Mouse (Mus musculus): ENCODE measurements around the gene Tmc5.

Tmc5 gene

GRCm38 (mm10) chr7:118611185-118611749 is 14.2 kb downstream of the Tmc5 start:
- DNase-seq (ENCODE audit: low read depth) = no peak

DNA sequence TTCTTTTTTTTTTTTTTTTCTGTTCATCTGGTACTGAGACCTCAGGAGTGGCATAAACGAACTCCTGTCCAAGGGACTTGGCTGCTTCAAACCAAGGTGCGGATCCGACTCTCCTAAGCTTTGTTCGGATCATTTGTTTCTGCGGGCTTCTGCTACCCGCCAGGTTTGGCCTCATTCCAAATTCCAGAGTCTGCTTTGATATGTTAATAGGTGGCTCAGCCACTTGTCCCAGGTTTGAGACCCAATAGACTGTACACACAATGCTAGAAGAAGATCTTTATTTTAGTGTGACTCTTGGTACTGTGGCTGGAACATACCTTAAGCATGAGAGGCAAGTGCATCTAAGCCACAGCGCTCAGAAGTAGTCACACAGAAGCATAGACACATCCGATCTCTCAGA is 14.8 kb downstream of the Tmc5 start:
- DNase-seq (ENCODE audit: low read depth) = no peak

- no peak for DNase-seq (ENCODE audit: low read depth)
Measured at GRCm38 (mm10) chr7:118614076-118614475, 17.0 kb downstream of the Tmc5 start.

- DNase-seq (ENCODE audit: low read depth) = no peak
Measured at GRCm38 (mm10) chr7:118618104-118618503, 21.0 kb downstream of the Tmc5 start.

GRCm38 (mm10) chr7:118620243-118620906 is 23.3 kb downstream of the Tmc5 start:
- no peak for DNase-seq (ENCODE audit: low read depth)

GRCm38 (mm10) chr7:118621094-118621493 is 24.0 kb downstream of the Tmc5 start:
- DNase-seq (ENCODE audit: low read depth) = no peak

DNA sequence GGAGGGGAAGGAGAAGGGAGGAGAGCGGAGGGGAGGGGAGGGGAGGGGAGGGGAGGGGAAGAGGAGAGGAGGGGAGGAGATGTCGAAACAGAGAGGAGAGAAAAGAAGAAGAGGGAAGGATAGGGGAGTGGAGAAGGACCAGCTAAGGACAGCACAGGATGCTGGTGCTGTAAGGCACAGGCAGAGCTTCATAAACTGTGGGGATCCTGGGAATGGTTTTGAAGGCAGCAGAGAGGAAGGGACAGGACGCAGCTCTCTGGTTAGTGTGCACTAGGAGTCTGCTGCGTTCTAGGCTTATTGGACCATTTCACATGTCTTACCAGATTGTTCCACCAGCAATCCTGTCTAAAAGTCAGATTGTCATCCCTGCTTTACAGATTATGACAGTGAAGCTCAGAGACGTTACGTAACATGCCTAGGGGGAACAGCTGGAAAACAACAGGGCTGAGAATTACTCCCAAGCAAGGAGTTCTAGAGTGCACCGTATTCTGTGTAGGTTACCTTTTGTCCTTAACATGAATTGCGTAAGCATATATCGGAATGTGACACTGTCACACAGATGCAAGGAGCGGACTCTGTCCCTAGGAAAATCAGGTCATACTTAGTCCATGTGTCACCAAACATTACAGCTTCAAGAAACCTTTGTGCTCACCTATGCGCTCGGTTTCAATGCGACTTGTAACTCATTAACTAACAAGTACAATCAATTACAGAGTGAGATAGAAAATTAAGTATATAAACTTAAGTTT is 30.6 kb downstream of the Tmc5 start:
- DNase-seq (ENCODE audit: low read depth) = no peak

- DNase-seq (ENCODE audit: low read depth) = no peak
Measured at GRCm38 (mm10) chr7:118633094-118633493, 36.0 kb downstream of the Tmc5 start.

- DNase-seq (ENCODE audit: low read depth) = no peak
Measured at GRCm38 (mm10) chr7:118633951-118634350, 36.9 kb downstream of the Tmc5 start.

GRCm38 (mm10) chr7:118637466-118637865 is 40.4 kb downstream of the Tmc5 start:
- DNase-seq (ENCODE audit: low read depth) = no peak

DNA sequence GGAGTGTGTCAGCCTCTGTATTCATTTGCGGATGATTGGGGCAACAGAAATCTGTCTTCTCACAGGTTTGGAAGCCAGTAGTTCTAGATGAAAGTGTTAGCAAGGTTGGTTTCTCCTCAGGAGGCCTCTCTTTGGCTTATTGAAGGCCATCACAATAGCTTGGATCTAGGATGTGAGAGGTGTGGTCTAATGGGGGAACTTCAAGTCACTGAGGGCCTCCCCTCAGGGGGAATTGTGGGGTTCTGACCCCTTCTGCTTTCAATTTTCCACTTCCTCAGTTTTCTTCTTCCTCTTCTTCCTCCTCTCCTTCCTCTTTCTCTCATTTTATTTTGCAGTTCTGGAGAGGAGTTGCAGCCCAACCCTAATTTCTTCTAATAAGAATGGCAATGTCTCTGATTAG is 49.1 kb downstream of the Tmc5 start:
- no peak for DNase-seq (ENCODE audit: low read depth)

- no peak for DNase-seq (ENCODE audit: low read depth)
Measured at GRCm38 (mm10) chr7:118649328-118649727, 52.2 kb downstream of the Tmc5 start.

DNA sequence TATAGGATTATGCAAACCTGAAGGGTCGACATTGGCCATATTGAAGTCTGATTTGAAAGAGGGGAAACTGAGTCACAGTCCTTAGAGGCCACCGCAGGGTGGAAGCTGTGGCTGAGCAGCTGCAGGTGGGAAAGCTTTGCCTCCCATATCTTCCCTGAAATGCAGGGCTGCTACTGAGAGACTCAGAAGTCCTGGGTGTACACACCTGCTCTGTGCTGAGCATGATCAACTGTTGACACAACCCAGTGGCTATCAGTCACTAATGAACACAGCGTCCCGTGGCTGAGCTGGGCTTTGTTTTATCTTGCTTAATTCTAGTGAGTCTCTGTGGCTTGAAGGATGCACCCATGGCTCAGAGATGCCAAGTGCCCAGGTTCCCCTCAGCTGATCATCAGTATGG is 53.0 kb downstream of the Tmc5 start:
- DNase-seq (ENCODE audit: low read depth) = no peak

- DNase-seq (ENCODE audit: low read depth) = no peak
Measured at GRCm38 (mm10) chr7:118650891-118651290, 53.8 kb downstream of the Tmc5 start.

DNA sequence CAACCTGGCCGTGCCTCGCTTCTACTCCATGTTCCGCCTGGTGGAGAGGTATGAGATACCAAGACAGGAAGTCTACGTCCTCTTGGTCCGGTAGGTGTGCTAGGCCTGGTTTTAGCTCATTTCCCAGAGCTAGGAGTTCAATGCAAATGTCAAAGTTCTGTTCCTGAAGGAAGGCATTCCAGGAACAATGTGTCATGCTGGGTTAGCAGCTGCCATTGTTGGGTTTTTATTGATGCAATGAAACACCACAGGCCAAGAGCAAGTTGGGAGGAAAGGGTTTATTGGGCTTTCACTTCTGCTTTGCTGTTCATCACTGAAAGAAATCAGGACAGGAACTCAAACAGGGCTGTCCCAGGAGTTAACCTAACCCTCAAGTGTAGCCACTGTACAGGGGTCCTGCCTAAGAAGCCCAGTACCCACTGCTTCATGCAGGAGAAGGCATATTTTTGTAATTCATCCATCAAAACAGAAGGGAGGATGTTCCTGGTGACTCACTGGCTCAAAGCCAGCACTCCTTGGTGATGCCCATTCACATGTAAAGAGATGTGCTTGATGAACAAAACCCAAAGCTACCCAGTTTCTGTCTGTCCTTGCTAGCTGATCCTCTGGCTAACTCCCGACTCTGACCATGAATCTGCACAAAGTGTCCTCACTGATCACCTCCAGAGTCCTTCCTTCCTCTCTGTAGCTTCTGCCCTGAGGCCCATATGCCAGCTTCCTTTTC is 55.6 kb downstream of the Tmc5 start:
- DNase-seq (ENCODE audit: low read depth) = no peak

GRCm38 (mm10) chr7:118656730-118657129 is 59.6 kb downstream of the Tmc5 start:
- no peak for DNase-seq (ENCODE audit: low read depth)

DNA sequence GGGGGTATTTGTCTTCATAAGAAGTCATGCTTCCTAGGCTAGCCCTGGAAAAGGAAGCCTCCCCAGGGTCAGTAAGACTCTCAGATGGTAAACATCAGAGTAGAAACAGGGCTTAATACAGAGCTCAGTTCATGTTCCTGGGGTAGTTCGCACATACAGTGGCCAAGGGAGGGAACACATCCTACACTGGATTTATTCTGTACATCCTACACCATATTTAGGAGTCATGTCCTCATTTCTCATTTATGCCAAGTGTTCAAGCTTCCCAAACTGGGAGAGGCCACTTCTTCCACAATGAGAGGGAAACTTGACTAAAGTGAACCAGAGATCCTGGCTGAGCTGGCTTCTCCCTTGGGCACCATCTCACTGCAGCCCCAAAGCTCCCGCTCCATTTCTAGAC is 70.7 kb downstream of the Tmc5 start:
- no peak for DNase-seq (ENCODE audit: low read depth)

GRCm38 (mm10) chr7:118670142-118670541 is 73.0 kb downstream of the Tmc5 start:
- DNase-seq (ENCODE audit: low read depth) = no peak

DNA sequence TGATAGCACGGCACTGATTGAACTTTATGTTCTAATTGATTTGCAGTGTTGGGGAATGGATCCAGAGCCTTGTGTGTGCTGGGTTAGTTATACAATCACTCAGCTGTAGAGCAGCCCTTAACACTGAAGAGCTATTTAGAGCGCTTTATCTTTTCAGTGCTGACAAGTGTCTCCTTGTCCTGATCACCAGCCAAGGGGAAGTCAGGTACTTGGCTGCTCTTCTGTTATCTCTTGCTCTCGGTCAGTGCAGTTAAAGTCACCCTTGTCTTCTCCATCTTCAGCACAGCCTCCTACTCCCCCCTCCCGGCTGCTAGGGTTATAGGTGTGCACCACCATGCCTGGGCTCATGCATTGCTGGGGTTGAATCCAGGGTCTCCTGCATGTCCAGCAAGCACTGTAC is 79.7 kb downstream of the Tmc5 start:
- DNase-seq (ENCODE audit: low read depth) = no peak

DNA sequence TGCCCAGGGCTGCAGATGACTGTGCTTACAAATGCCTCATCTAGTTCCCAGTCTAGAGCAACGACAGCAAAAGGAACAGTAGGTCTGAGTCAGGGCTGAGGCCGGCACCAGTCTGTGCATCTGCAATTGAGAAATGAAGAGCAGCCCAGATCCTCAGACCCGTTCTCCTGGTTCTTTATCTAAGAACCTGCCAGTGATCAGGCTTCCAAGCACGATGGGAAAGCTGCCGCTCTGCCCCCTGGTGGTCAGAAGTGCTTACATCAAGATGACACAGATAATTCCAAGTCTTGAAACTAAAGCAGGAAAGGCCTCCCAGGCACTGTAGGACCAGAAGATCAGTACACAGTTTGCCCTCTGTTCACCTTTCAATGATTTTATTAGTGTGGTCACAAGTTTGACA is 91.1 kb downstream of the Tmc5 start:
- DNase-seq (ENCODE audit: low read depth) = peak; percentile 53

GRCm38 (mm10) chr7:118689088-118689487 is 92.0 kb downstream of the Tmc5 start:
- no peak for DNase-seq (ENCODE audit: low read depth)

DNA sequence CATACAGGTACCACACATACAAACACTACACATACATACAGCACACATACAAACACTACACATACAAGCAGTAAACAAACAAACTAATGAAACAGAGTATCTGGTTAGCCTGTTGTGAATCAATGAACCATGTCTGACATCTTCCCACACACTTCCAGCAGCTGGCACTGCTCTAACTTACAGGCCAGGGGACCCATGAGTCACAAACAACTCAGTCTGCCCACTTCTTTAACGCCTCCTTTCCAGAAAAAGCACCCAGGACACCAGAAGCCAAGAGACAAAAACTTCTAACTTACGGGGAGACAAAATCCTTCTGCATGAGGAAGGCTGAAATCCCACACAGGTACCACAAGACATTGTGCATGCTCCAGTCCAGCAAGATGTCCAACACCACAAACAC is 94.2 kb downstream of the Tmc5 start:
- DNase-seq (ENCODE audit: low read depth) = no peak

DNA sequence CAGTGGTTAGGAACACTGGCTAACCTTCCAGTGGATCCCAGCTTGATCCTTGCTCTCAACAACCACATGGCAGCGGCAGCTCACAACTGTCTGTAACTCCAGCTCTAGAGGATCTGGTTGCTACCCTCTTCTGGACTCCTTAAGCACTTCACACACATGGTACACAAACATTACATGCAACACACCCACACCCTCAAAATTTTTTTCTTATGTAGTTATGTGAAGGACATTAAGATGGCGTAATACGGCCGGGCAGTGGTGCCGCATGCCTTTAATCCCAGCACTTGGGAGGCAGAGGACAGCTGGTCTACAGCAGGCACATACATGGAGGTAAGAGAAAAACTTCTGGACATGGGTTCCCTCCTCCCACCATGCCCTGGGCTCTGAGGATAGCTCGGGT is 99.0 kb downstream of the Tmc5 start:
- DNase-seq (ENCODE audit: low read depth) = no peak
